Mouse (Mus musculus): ENCODE measurements around the gene 9830107B12Rik. TPM values are rescaled to one million over a fixed set of nuclear protein-coding genes. Genes with fewer than 3 reads are reported as not detected.

Gene 9830107B12Rik
- polyA plus RNA-seq (2015; fragmentation: Illumina TruSeq; extraction: RNeasy Lipid Tissue Mini Kit (QIAGEN cat#74804); ENCODE audit: low read depth, low replicate concordance), result not detected

GRCm38 (mm10) chr17:48146120-48146519, at the start of gene 9830107B12Rik:
Gene 9830107B12Rik, minus strand, starts transcription at chr17:48146268.

GRCm38 (mm10) chr17:48167103-48167502, 21.0 kb upstream of the 9830107B12Rik start, which contains the start of gene A530064D06Rik:
Gene A530064D06Rik, minus strand, starts transcription at chr17:48167275.

DNA sequence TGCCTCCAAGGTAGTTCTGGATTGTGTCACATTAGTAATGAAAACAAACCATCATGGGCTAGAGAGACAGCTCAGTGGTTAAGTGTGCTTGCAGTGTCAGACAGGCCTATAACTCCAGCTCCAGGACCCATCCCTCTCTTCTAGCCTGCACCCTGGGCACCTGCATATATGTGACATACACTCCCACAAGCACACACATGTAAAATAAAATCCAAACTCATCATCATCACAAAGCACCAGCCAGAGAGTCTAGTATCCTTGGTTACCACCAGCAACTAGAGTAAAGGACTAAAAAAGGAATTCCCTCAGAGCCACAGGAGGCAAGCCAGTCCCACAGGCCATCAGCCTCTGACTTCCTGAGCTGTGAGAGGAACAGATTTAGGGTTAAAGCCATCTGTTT, 57.0 kb downstream of the 9830107B12Rik start, which contains the start of gene 1700067P10Rik:
TSS of gene 1700067P10Rik (plus strand) at position 301 of the 400 bp plus-strand sequence.

Other genes with a start within 250 kb of the 9830107B12Rik start
- 26.5 TPM for gene Foxp4, start 221.6 kb downstream of the 9830107B12Rik start, polyA plus RNA-seq (2015; fragmentation: Illumina TruSeq; extraction: RNeasy Lipid Tissue Mini Kit (QIAGEN cat#74804); ENCODE audit: low read depth, low replicate concordance)
- not detected for gene 1700122O11Rik, start 108.0 kb downstream of the 9830107B12Rik start, polyA plus RNA-seq (2015; fragmentation: Illumina TruSeq; extraction: RNeasy Lipid Tissue Mini Kit (QIAGEN cat#74804); ENCODE audit: low read depth, low replicate concordance)
- not detected for gene 1700067P10Rik, start 56.9 kb downstream of the 9830107B12Rik start, polyA plus RNA-seq (2015; fragmentation: Illumina TruSeq; extraction: RNeasy Lipid Tissue Mini Kit (QIAGEN cat#74804); ENCODE audit: low read depth, low replicate concordance)
- not detected for gene A530064D06Rik, start 21.0 kb upstream of the 9830107B12Rik start, polyA plus RNA-seq (2015; fragmentation: Illumina TruSeq; extraction: RNeasy Lipid Tissue Mini Kit (QIAGEN cat#74804); ENCODE audit: low read depth, low replicate concordance)
- gene Trem1, start 86.5 kb upstream of the 9830107B12Rik start, polyA plus RNA-seq (2015; fragmentation: Illumina TruSeq; extraction: RNeasy Lipid Tissue Mini Kit (QIAGEN cat#74804); ENCODE audit: low read depth, low replicate concordance), result not detected
- gene Trem3, start 101.5 kb upstream of the 9830107B12Rik start, polyA plus RNA-seq (2015; fragmentation: Illumina TruSeq; extraction: RNeasy Lipid Tissue Mini Kit (QIAGEN cat#74804); ENCODE audit: low read depth, low replicate concordance), result not detected
- not detected for gene Treml4, start 118.0 kb upstream of the 9830107B12Rik start, polyA plus RNA-seq (2015; fragmentation: Illumina TruSeq; extraction: RNeasy Lipid Tissue Mini Kit (QIAGEN cat#74804); ENCODE audit: low read depth, low replicate concordance)
- gene Treml2, start 153.2 kb upstream of the 9830107B12Rik start, polyA plus RNA-seq (2015; fragmentation: Illumina TruSeq; extraction: RNeasy Lipid Tissue Mini Kit (QIAGEN cat#74804); ENCODE audit: low read depth, low replicate concordance), result 0.45 TPM
- gene B430306N03Rik, start 169.9 kb upstream of the 9830107B12Rik start, polyA plus RNA-seq (2015; fragmentation: Illumina TruSeq; extraction: RNeasy Lipid Tissue Mini Kit (QIAGEN cat#74804); ENCODE audit: low read depth, low replicate concordance), result not detected
- gene Trem2, start 200.1 kb upstream of the 9830107B12Rik start, polyA plus RNA-seq (2015; fragmentation: Illumina TruSeq; extraction: RNeasy Lipid Tissue Mini Kit (QIAGEN cat#74804); ENCODE audit: low read depth, low replicate concordance), result 28.7 TPM
- not detected for gene Treml1, start 213.6 kb upstream of the 9830107B12Rik start, polyA plus RNA-seq (2015; fragmentation: Illumina TruSeq; extraction: RNeasy Lipid Tissue Mini Kit (QIAGEN cat#74804); ENCODE audit: low read depth, low replicate concordance)